ENCODE assay signal across 26 mouse cellular contexts in genomic region chr11:18867665-18868064, GRCm38 (mm10).
A peak's percentile ranks its signal among the peaks of the same experiment; 100 is the strongest.
DNase-seq lines count a peak whose midpoint lies in the region; ATAC-seq lines count a peak whose summit lies in the region.
"Had no signal": no experiment of that assay in that cellular context is flagged by ENCODE, and none has a peak within 500 bp of the region (broad histone marks: within the 10 kb centered on the region; RNA-seq: fewer than 3 reads in every experiment).

No protein-coding gene starts in this region.

- H3K36me3 ChIP-seq in intestine, embryonic 14.5 days (ENCODE audit: control insufficient read depth, insufficient read depth, low read length) = no peaks in the 10 kb centered on the region
- no peaks in the 10 kb centered on the region for H3K36me3 ChIP-seq in intestine, embryonic 16.5 days (ENCODE audit: control insufficient read depth, insufficient read depth, low read length)
- H3K36me3 ChIP-seq in stomach, embryonic 15.5 days = no peaks in the 10 kb centered on the region
- H3K36me3 ChIP-seq: embryonic facial prominence, embryonic 10.5 days; embryonic facial prominence, embryonic 15.5 days; forebrain, embryonic 12.5 days; heart, embryonic 12.5 days; kidney, embryonic 15.5 days; liver, embryonic 12.5 days; midbrain, embryonic 13.5 days had no signal

- no peak overlapping the region for H3K4me3 ChIP-seq in intestine, embryonic 14.5 days (ENCODE audit: low read depth, low read length)
- H3K4me3 ChIP-seq in intestine, embryonic 16.5 days (ENCODE audit: low read length) = no peak overlapping the region
- H3K4me3 ChIP-seq in stomach, embryonic 15.5 days (replicated peaks) = no peak overlapping the region
- H3K4me3 ChIP-seq: embryonic facial prominence, embryonic 10.5 days; embryonic facial prominence, embryonic 15.5 days; forebrain, embryonic 12.5 days; heart, adult 2 months; heart, embryonic 12.5 days; kidney, embryonic 15.5 days; liver, embryonic 12.5 days; megakaryocyte, embryonic 14.5 days; midbrain, embryonic 13.5 days had no signal

- 61% methylated on average over 2 of the region's 2 CpGs for WGBS in intestine, embryonic 14.5 days
- WGBS in intestine, embryonic 16.5 days = 55% methylated on average over 2 of the region's 2 CpGs
- WGBS in stomach, embryonic 15.5 days = 60% methylated on average over 2 of the region's 2 CpGs

- no peak overlapping the region for H3K9ac ChIP-seq in intestine, embryonic 14.5 days (ENCODE audit: low read length)
- no peak overlapping the region for H3K9ac ChIP-seq in intestine, embryonic 16.5 days (ENCODE audit: low read depth, low read length)
- H3K9ac ChIP-seq in stomach, embryonic 15.5 days = no peak overlapping the region
- H3K9ac ChIP-seq: embryonic facial prominence, embryonic 15.5 days; forebrain, embryonic 12.5 days; forebrain, postnatal 0 days; heart, embryonic 12.5 days; kidney, embryonic 15.5 days; liver, embryonic 12.5 days; liver, postnatal 0 days; midbrain, embryonic 13.5 days had no signal

- ATAC-seq in intestine, embryonic 14.5 days (replicated peaks; ENCODE audit: low FRiP score, low TSS enrichment, low read depth) = no peak
- no peak for ATAC-seq in intestine, embryonic 16.5 days
- no peak for ATAC-seq in stomach, embryonic 15.5 days (ENCODE audit: insufficient read depth, low FRiP score, low read depth)
- ATAC-seq: CD4-positive, CD25-positive, alpha-beta regulatory T cell, adult 4 months; forebrain, postnatal 0 days; liver, embryonic 12.5 days; liver, postnatal 0 days; midbrain, embryonic 13.5 days had no signal

- peak overlapping the region; percentile 15 for H3K4me2 ChIP-seq in intestine, embryonic 14.5 days (ENCODE audit: low read length)
- no peak overlapping the region for H3K4me2 ChIP-seq in intestine, embryonic 16.5 days (ENCODE audit: low read depth, low read length)
- H3K4me2 ChIP-seq in stomach, embryonic 15.5 days = no peak overlapping the region
- H3K4me2 ChIP-seq: embryonic facial prominence, embryonic 15.5 days; forebrain, embryonic 12.5 days; heart, embryonic 12.5 days; kidney, embryonic 15.5 days; liver, embryonic 12.5 days; midbrain, embryonic 13.5 days had no signal

- peak; percentile 64 for DNase-seq in cerebellum, adult 9-10 months
- no peak for DNase-seq in cerebellum, adult 8-10 months
- no peak for DNase-seq in intestine, embryonic 14.5 days (ENCODE audit: low spot score)
- DNase-seq in Muller cell, postnatal 12 days (ENCODE audit: inconsistent ontology term) = peak; percentile 26
- no peak for DNase-seq in layer of hippocampus, postnatal 10 days (ENCODE audit: low spot score in 2 of 2)
- DNase-seq: adrenal gland, postnatal 25 days; forebrain, postnatal 0 days; heart, adult 2 months; kidney, adult 11 months; kidney, postnatal 25 days; left cerebral cortex, postnatal 4 days; liver, postnatal 0 days; lung, postnatal 36 days; right cerebral cortex, postnatal 4 days; thymus, postnatal 4 days had no signal

- no peaks in the 10 kb centered on the region for H3K9me3 ChIP-seq in intestine, embryonic 14.5 days (ENCODE audit: control insufficient read depth, low read length)
- no peaks in the 10 kb centered on the region for H3K9me3 ChIP-seq in intestine, embryonic 16.5 days (ENCODE audit: control insufficient read depth, low read length)
- no peaks in the 10 kb centered on the region for H3K9me3 ChIP-seq in stomach, embryonic 15.5 days
- H3K9me3 ChIP-seq: embryonic facial prominence, embryonic 10.5 days; embryonic facial prominence, embryonic 15.5 days; heart, embryonic 12.5 days; kidney, embryonic 15.5 days; liver, embryonic 12.5 days; megakaryocyte, embryonic 14.5 days; midbrain, embryonic 13.5 days had no signal

- peaks cover 26% of the 10 kb centered on the region for H3K4me1 ChIP-seq in intestine, embryonic 14.5 days (replicated peaks; ENCODE audit: control insufficient read depth, insufficient read depth, low read length)
- 0 out of 2 replicates have a peak, but pooled peaks cover 6% of the 10 kb centered on the region for H3K4me1 ChIP-seq in intestine, embryonic 16.5 days (ENCODE audit: control insufficient read depth, insufficient read depth, low read length)
- H3K4me1 ChIP-seq in stomach, embryonic 15.5 days = 0 out of 2 replicates have a peak, but pooled peaks cover 5% of the 10 kb centered on the region

- H3K27me3 ChIP-seq in intestine, embryonic 14.5 days (replicated peaks; ENCODE audit: control insufficient read depth, insufficient read depth, low read length) = no peaks in the 10 kb centered on the region
- H3K27me3 ChIP-seq in intestine, embryonic 16.5 days (replicated peaks; ENCODE audit: control insufficient read depth, insufficient read depth, low read length) = 0 out of 2 replicates have a peak, but pooled peaks cover 2% of the 10 kb centered on the region
- H3K27me3 ChIP-seq in stomach, embryonic 15.5 days (replicated peaks) = no peaks in the 10 kb centered on the region

- no peak overlapping the region for H3K27ac ChIP-seq in intestine, embryonic 14.5 days (ENCODE audit: low read depth)
- no peak overlapping the region for H3K27ac ChIP-seq in intestine, embryonic 16.5 days (ENCODE audit: low read length)
- peak overlapping the region; percentile 11; the same call in 1 of the 2 replicates for H3K27ac ChIP-seq in stomach, embryonic 15.5 days
- H3K27ac ChIP-seq: embryonic facial prominence, embryonic 10.5 days; embryonic facial prominence, embryonic 15.5 days; forebrain, embryonic 12.5 days; heart, adult 2 months; kidney, embryonic 15.5 days; liver, embryonic 12.5 days; midbrain, embryonic 13.5 days had no signal

Comparison
In these comparisons a context has a peak if more than half of its experiments do, and no peak if none do; other contexts are left out.
1. DNase-seq: peak in cerebellum, adult 9-10 months (single experiment) and Muller cell, postnatal 12 days (single experiment); none in cerebellum, adult 8-10 months (single experiment), intestine, embryonic 14.5 days (single experiment) and layer of hippocampus, postnatal 10 days (0 of 2).